Mouse (Mus musculus) CH12.LX (cell line): ENCODE results near the gene Dscaml1. TPM values are rescaled to one million over a fixed set of nuclear protein-coding genes. Genes with fewer than 3 reads are reported as not detected.

Experiments used
- DNase-seq: peaks from one replicate; pipeline ENCODE4 v3.0.0-alpha.2; 2013; ENCODE audit errors: extremely low read depth
- H3K27ac ChIP-seq: 2 replicates; pipeline ENCODE4 v1.5.1; 2012; ENCODE audit warnings: low read depth, mild to moderate bottlenecking, control low read depth, moderate library complexity; ENCODE audit not compliant: insufficient read depth
- H3K27me3 ChIP-seq: replicated peaks from 2 replicates; pipeline ENCODE3; 2012; ENCODE audit warnings: inconsistent platforms
- H3K36me3 ChIP-seq, 2 experiments: replicated peaks in 1 of 2; 2 replicates each; pipeline versions ENCODE3 to v1.6.1; 2012; ENCODE audit warnings: inconsistent platforms in 1 of 2, low read length in 1 of 2, mild to moderate bottlenecking in 1 of 2, mixed read lengths in 1 of 2, moderate library complexity in 1 of 2; ENCODE audit not compliant: control insufficient read depth in 1 of 2, insufficient read depth in 1 of 2
- H3K4me1 ChIP-seq, 2 experiments: 2 replicates each; pipeline ENCODE4 v1.6.1; 2012; ENCODE audit warnings: inconsistent platforms in 1 of 2, moderate library complexity in 1 of 2; ENCODE audit not compliant: insufficient read depth in 2 of 2, control insufficient read depth in 1 of 2
- H3K4me2 ChIP-seq: 2 replicates; pipeline ENCODE4 v1.6.1; 2012; ENCODE audit warnings: low read depth, mild to moderate bottlenecking, control low read depth; ENCODE audit not compliant: poor library complexity, insufficient read depth, severe bottlenecking
- H3K4me3 ChIP-seq, 3 experiments: fragments of 150-350 bp in 1 of 3; sonication (generic) in 1 of 3; replicated peaks in 1 of 3; 2 replicates each; pipeline versions ENCODE3 to v1.5.1; 2011 to 2012; ENCODE audit warnings: low read depth in 2 of 3, low read length in 2 of 3, mild to moderate bottlenecking in 2 of 3, moderate library complexity in 2 of 3, control low read depth in 1 of 3, improper control_type of control experiment in 1 of 3, inconsistent platforms in 1 of 3, mixed read lengths in 1 of 3; ENCODE audit not compliant: poor library complexity in 1 of 3
- H3K79me2 ChIP-seq: replicated peaks from 2 replicates; pipeline ENCODE4 v1.6.1; 2012; ENCODE audit warnings: mild to moderate bottlenecking, moderate library complexity; ENCODE audit not compliant: control insufficient read depth, poor library complexity, insufficient read depth, severe bottlenecking; ENCODE audit errors: extremely low read depth
- H3K9ac ChIP-seq: 2 replicates; pipeline ENCODE4 v1.6.1; 2012; ENCODE audit warnings: low read depth, mild to moderate bottlenecking, control low read depth, moderate library complexity; ENCODE audit not compliant: insufficient read depth
- H3K9me3 ChIP-seq: replicated peaks from 2 replicates; pipeline ENCODE3; 2012; ENCODE audit warnings: low read length, inconsistent platforms, mixed read lengths
- BHLHE40 ChIP-seq: IDR thresholded peaks from 2 replicates; pipeline ENCODE4 v1.6.1; 2011; ENCODE audit warnings: mild to moderate bottlenecking, low read depth, low read length, improper control_type of control experiment
- CHD1 ChIP-seq: IDR thresholded peaks from 2 replicates; pipeline ENCODE4 v1.6.1; 2012; ENCODE audit warnings: low read depth, low read length, improper control_type of control experiment, inconsistent platforms
- CHD2 ChIP-seq: IDR thresholded peaks from 2 replicates; pipeline ENCODE4 v1.6.1; 2011; ENCODE audit warnings: low read length, improper control_type of control experiment
- CTCF ChIP-seq, 2 experiments: IDR thresholded peaks in 1 of 2; conservative IDR thresholded peaks in 1 of 2; 2 replicates each; pipeline ENCODE4 v1.5.1; 2011 to 2012; ENCODE audit warnings: low read depth in 2 of 2, low read length in 2 of 2, improper control_type of control experiment in 1 of 2, inconsistent platforms in 1 of 2, mild to moderate bottlenecking in 1 of 2, moderate library complexity in 1 of 2
- EP300 ChIP-seq: IDR thresholded peaks from 2 replicates; pipeline ENCODE4 v1.6.1; 2011; ENCODE audit warnings: low read length, improper control_type of control experiment
- ETS1 ChIP-seq: conservative IDR thresholded peaks from 2 replicates; pipeline ENCODE4 v1.6.1; 2012; ENCODE audit warnings: low read depth, mild to moderate bottlenecking, inconsistent platforms, low read length, improper control_type of control experiment, moderate library complexity
- JUND ChIP-seq: conservative IDR thresholded peaks from 2 replicates; pipeline ENCODE4 v1.6.1; 2011; ENCODE audit warnings: low read depth, low read length, improper control_type of control experiment
- KAT2A ChIP-seq: IDR thresholded peaks from 2 replicates; pipeline ENCODE4 v1.6.1; 2012; ENCODE audit warnings: low read length, improper control_type of control experiment, inconsistent platforms; ENCODE audit not compliant: insufficient replicate concordance
- MAFK ChIP-seq: IDR thresholded peaks from 2 replicates; pipeline ENCODE4 v1.6.1; 2011; ENCODE audit warnings: low read length, improper control_type of control experiment; ENCODE audit not compliant: insufficient replicate concordance
- MAX ChIP-seq: IDR thresholded peaks from 2 replicates; pipeline ENCODE4 v1.6.1; 2011; ENCODE audit warnings: low read length, improper control_type of control experiment
- MXI1 ChIP-seq: IDR thresholded peaks from 2 replicates; pipeline ENCODE4 v1.6.1; 2011; ENCODE audit warnings: mild to moderate bottlenecking, low read depth, low read length, improper control_type of control experiment
- NELFE ChIP-seq: IDR thresholded peaks from 2 replicates; pipeline ENCODE4 v1.6.1; 2011; ENCODE audit warnings: low read depth, low read length, improper control_type of control experiment
- POLR2A ChIP-seq: IDR thresholded peaks from 2 replicates; pipeline ENCODE4 v1.6.1; 2011; ENCODE audit warnings: low read depth, mild to moderate bottlenecking, improper control_type of control experiment, low read length
- RAD21 ChIP-seq: IDR thresholded peaks from 2 replicates; pipeline ENCODE4 v1.6.1; 2011; ENCODE audit warnings: low read depth, mild to moderate bottlenecking, low read length, improper control_type of control experiment, moderate library complexity
- SMC3 ChIP-seq: IDR thresholded peaks from 2 replicates; pipeline ENCODE4 v1.6.1; 2011; ENCODE audit warnings: low read depth, low read length, improper control_type of control experiment
- TBP ChIP-seq: conservative IDR thresholded peaks from 2 replicates; pipeline ENCODE4 v1.6.1; 2011; ENCODE audit warnings: low read depth, low read length, improper control_type of control experiment
- USF1 ChIP-seq: IDR thresholded peaks from 2 replicates; pipeline ENCODE4 v1.6.1; 2014; ENCODE audit warnings: low read depth, mild to moderate bottlenecking, inconsistent platforms, low read length, improper control_type of control experiment
- dilution Hi-C: fragments of 300-500 bp; cut with MboI; formaldehyde crosslinking; loops from 2 replicates; pipeline ENCODE4 v1.14.3; 2020; ENCODE audit warnings: low sequenced_read_pairs; ENCODE audit not compliant: extremely low pct_unique_long_range_greater_than_20kb, extremely low pct_ligation_motif_present
- in situ Hi-C: fragments of 300-500 bp; cut with MboI; formaldehyde crosslinking; loops from 3 replicates; pipeline ENCODE4 v1.14.3; 2019; ENCODE audit warnings: low sequenced_read_pairs, low pct_ligation_motif_present, low pct_unique_long_range_greater_than_20kb, mixed read lengths
- polyA plus RNA-seq: library from polyadenylated mRNA; unstranded; fragments of >175 nt; gene quantifications from 2 replicates; pipeline ENCODE4 v1.2.1, GENCODE M21; 2012; ENCODE audit warnings: low read depth; ENCODE audit not compliant: insufficient read length
- total RNA-seq, 2 experiments: library from RNA; depleted of rRNA; stranded (reverse); fragments of 300-350 nt in 1 of 2; fragments of >200 nt in 1 of 2; gene quantifications; 2 replicates each; pipeline ENCODE4 v1.2.3; 2012 to 2014

The Dscaml1 gene
- total and polyA plus RNA-seq, 3 experiments, result not detected

DNA sequence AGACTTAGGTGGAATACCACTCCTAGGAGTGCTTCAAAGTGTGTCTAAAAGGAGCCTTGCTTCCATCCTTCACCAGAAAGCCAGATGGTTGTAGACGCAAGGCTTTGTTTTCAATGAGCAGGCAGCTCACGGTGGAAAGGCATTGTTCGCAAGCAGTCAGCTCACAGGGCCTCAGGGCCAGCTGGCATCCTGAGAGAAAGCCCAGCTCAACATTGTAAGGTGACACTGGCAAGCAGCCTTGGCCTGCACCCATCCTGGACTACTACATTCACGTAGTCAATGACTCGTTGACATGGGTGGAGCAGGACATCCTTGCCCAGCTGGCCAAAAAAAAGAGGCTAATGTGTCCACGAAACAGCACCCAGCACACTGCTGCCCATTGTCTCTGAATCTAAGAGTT lies 134.6 kb downstream of the Dscaml1 start:
- no peaks in the 10 kb centered on the region for H3K79me2 ChIP-seq
- H3K9ac ChIP-seq, result no peak overlapping the region
- no peak overlapping the region for H3K4me2 ChIP-seq
- peaks cover 42% of the 10 kb centered on the region for H3K27me3 ChIP-seq
- H3K36me3 ChIP-seq, result no peaks in the 10 kb centered on the region
- H3K9me3 ChIP-seq, result no peaks in the 10 kb centered on the region
- dilution Hi-C loops (no loop called here), in situ Hi-C loops (no loop called here)
- no peak for TF ChIP-seq MAFK
- TF ChIP-seq MXI1, result no peak
- no peak for TF ChIP-seq MAX
- no peak for TF ChIP-seq NELFE
- TF ChIP-seq CTCF (conservative IDR thresholded peaks at IDR 0.05 in 1 of 2, IDR thresholded peaks at IDR 0.05 in 1 of 2; ENCODE audit: low read depth in 2 of 2, low read length in 2 of 2), result no peak
- TF ChIP-seq CHD2, result no peak
- no peak overlapping the region for H3K27ac ChIP-seq
- no peak for DNase-seq
- H3K4me1 ChIP-seq, result peaks cover 0 to 7% of the 10 kb centered on the region in 2 experiments; a peak in 2 of 4 replicates
- H3K4me3 ChIP-seq, result no peak overlapping the region

GRCm38 (mm10) chr9:45566843-45567578 lies 140.6 kb downstream of the Dscaml1 start:
- Histone ChIP-seq H3K9ac (no peak overlapping the region), H3K36me3 (no peaks in the 10 kb centered on the region), H3K4me2 (no peak overlapping the region), H3K27ac (no peak overlapping the region), H3K79me2 (no peaks in the 10 kb centered on the region), H3K4me1 (no peaks in the 10 kb centered on the region)
- dilution Hi-C loops, result no loop called here
- no peak for TF ChIP-seq CHD2
- TF ChIP-seq ETS1, result no peak
- no peak for TF ChIP-seq KAT2A
- TF ChIP-seq CHD1, result no peak
- TF ChIP-seq BHLHE40, result no peak
- TF ChIP-seq USF1, result no peak
- no peak for TF ChIP-seq SMC3
- no peak for TF ChIP-seq JUND
- TF ChIP-seq POLR2A, result no peak
- TF ChIP-seq CTCF (conservative IDR thresholded peaks at IDR 0.05 in 1 of 2, IDR thresholded peaks at IDR 0.05 in 1 of 2; ENCODE audit: low read depth in 2 of 2, low read length in 2 of 2), result no peak
- no peak for TF ChIP-seq EP300
- TF ChIP-seq RAD21, result no peak
- no peak for TF ChIP-seq TBP
- TF ChIP-seq, all 38 proteins: peak for 0
- no peak for DNase-seq
- no peaks in the 10 kb centered on the region for H3K9me3 ChIP-seq
- peaks cover 39% of the 10 kb centered on the region for H3K27me3 ChIP-seq
- in situ Hi-C loops, result no loop called here
- no peak overlapping the region for H3K4me3 ChIP-seq
